Mouse (Mus musculus): Measurements from ENCODE around the gene Dph7. TPM values are rescaled to one million over a fixed set of nuclear protein-coding genes. Genes with fewer than 3 reads are reported as not detected.
"Not testable (repeated sequence)": the region's sequence is repeated elsewhere in the genome, so short reads cannot be mapped to it uniquely, and the experiment has no call there.

Dph7 gene
- polyA plus RNA-seq, 2 experiments, result 9.0 to 9.9 TPM

DNA sequence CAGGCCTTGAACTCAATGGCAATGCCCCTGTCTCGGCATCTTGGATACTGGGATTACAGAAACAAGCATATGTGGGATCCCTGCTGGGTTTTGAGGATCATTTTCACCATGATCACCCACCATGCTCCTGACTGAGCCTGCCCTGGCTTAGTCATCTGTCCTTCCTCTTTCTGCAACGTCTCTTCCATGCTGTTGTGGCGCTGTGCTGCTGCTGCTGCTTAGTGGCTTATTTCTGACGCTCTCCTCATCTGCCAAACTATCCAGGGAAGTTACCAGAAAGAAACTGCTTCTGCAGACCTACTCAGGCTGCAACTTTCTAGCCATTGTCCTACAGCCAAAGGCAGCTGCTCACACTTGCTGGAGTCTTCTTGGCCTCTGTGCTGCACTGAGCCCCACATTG is 8.2 kb downstream of the Dph7 start:
- Histone ChIP-seq H3K4me2 (ENCODE audit: low read depth) (no peak overlapping the region), H3K4me3 (ENCODE audit: insufficient read depth in 1 of 2, low read depth in 2 of 2, low read length in 2 of 2) (no peak overlapping the region), H3K36me3 (replicated peaks; ENCODE audit: control insufficient read depth, insufficient read depth, low read depth) (peaks cover 23% of the 10 kb centered on the region), H3K4me1 (replicated peaks; ENCODE audit: control insufficient read depth in 2 of 2, insufficient read depth in 2 of 2, low read length in 1 of 2) (peaks cover 5 to 6% of the 10 kb centered on the region in 2 experiments; a peak in 2 of 4 replicates), H3K9me3 (ENCODE audit: control insufficient read depth, low read length) (no peaks in the 10 kb centered on the region), H3K27ac (no peak overlapping the region), H3K27me3 (ENCODE audit: control insufficient read depth, insufficient read depth, low read length) (no peaks in the 10 kb centered on the region), H3K9ac (replicated peaks) (no peak overlapping the region)
- TF ChIP-seq EP300 (IDR thresholded peaks at IDR 0.05; ENCODE audit: low read depth), result no peak
- no peak for TF ChIP-seq CTCF (IDR thresholded peaks at IDR 0.05; ENCODE audit: low read depth)
- ATAC-seq (ENCODE audit: insufficient read depth), result no peak
- WGBS (ENCODE audit: insufficient replicate concordance), result 60% methylated on average over 4 of the region's 4 CpGs
- no peak for DNase-seq (ENCODE audit: low read depth in 3 of 3, low spot score in 3 of 3)

GRCm38 (mm10) chr2:24974452-24974851 is 12.3 kb downstream of the Dph7 start:
- Histone ChIP-seq H3K4me1 (replicated peaks; ENCODE audit: control insufficient read depth in 2 of 2, insufficient read depth in 2 of 2, low read length in 1 of 2) (peaks cover 19 to 28% of the 10 kb centered on the region in 2 experiments), H3K4me2 (ENCODE audit: low read depth) (peak overlapping the region; percentile 100), H3K4me3 (ENCODE audit: insufficient read depth in 1 of 2, low read depth in 2 of 2, low read length in 2 of 2) (peak overlapping the region; percentile 75 to 88), H3K27ac (peak overlapping the region; percentile 51), H3K9ac (replicated peaks) (peak overlapping the region; percentile 82)
- H3K9me3 ChIP-seq (ENCODE audit: control insufficient read depth, low read length); H3K36me3 ChIP-seq (replicated peaks; ENCODE audit: control insufficient read depth, insufficient read depth, low read depth); H3K27me3 ChIP-seq (ENCODE audit: control insufficient read depth, insufficient read depth, low read length); DNase-seq (ENCODE audit: low read depth in 3 of 3, low spot score in 3 of 3): not testable (repeated sequence)
- peak; percentile 14 for ATAC-seq (ENCODE audit: insufficient read depth)
- WGBS (ENCODE audit: insufficient replicate concordance), result under 1% methylated on average over 17 of the region's 17 CpGs

- Histone ChIP-seq H3K9me3 (ENCODE audit: control insufficient read depth, low read length) (no peaks in the 10 kb centered on the region), H3K36me3 (replicated peaks; ENCODE audit: control insufficient read depth, insufficient read depth, low read depth) (peaks cover 7% of the 10 kb centered on the region; the same call in 1 of the 2 replicates), H3K9ac (replicated peaks) (peak within 1 kb of the TSS; percentile 82), H3K4me3 (ENCODE audit: insufficient read depth in 1 of 2, low read depth in 2 of 2, low read length in 2 of 2) (peak within 1 kb of the TSS; percentile 75 to 88), H3K27me3 (ENCODE audit: control insufficient read depth, insufficient read depth, low read length) (no peaks in the 10 kb centered on the region), H3K4me1 (replicated peaks; ENCODE audit: control insufficient read depth in 2 of 2, insufficient read depth in 2 of 2, low read length in 1 of 2) (peaks cover 19 to 28% of the 10 kb centered on the region in 2 experiments), H3K27ac (peak within 1 kb of the TSS; percentile 95), H3K4me2 (ENCODE audit: low read depth) (peak within 1 kb of the TSS; percentile 100)
- under 1% methylated on average over 64 of the region's 64 CpGs for WGBS (ENCODE audit: insufficient replicate concordance)
- peak; percentile 94 for ATAC-seq (ENCODE audit: insufficient read depth)
- DNase-seq (ENCODE audit: low read depth in 3 of 3, low spot score in 3 of 3), result peak; percentile 92 to 94 (median 94)
- TF ChIP-seq CTCF (IDR thresholded peaks at IDR 0.05; ENCODE audit: low read depth) (no peak), EP300 (IDR thresholded peaks at IDR 0.05; ENCODE audit: low read depth) (no peak)
Measured at GRCm38 (mm10) chr2:24974906-24975703, 12.9 kb downstream of the Dph7 start, which contains the start of gene Mrpl41. Mrpl41 (minus strand) TSS chr2:24975098.

GRCm38 (mm10) chr2:24975704-24976297 is 13.6 kb downstream of the Dph7 start, which contains the start of gene Pnpla7:
Pnpla7 (plus strand) TSS chr2:24976033.
- Histone ChIP-seq H3K36me3 (replicated peaks; ENCODE audit: control insufficient read depth, insufficient read depth, low read depth) (peaks cover 7% of the 10 kb centered on the region), H3K27ac (peak within 1 kb of the TSS; percentile 95), H3K4me1 (replicated peaks; ENCODE audit: control insufficient read depth in 2 of 2, insufficient read depth in 2 of 2, low read length in 1 of 2) (peaks cover 19 to 28% of the 10 kb centered on the region in 2 experiments), H3K4me3 (ENCODE audit: insufficient read depth in 1 of 2, low read depth in 2 of 2, low read length in 2 of 2) (peak within 1 kb of the TSS; percentile 75 to 88), H3K9me3 (ENCODE audit: control insufficient read depth, low read length) (no peaks in the 10 kb centered on the region), H3K9ac (replicated peaks) (peak within 1 kb of the TSS; percentile 82), H3K4me2 (ENCODE audit: low read depth) (peak within 1 kb of the TSS; percentile 100), H3K27me3 (ENCODE audit: control insufficient read depth, insufficient read depth, low read length) (no peaks in the 10 kb centered on the region)
- DNase-seq (ENCODE audit: low read depth in 3 of 3, low spot score in 3 of 3) (peak; percentile 77 to 78 (median 78)), ATAC-seq (ENCODE audit: insufficient read depth) (peak; percentile 61)
- no peak for TF ChIP-seq EP300 (IDR thresholded peaks at IDR 0.05; ENCODE audit: low read depth)
- TF ChIP-seq CTCF (IDR thresholded peaks at IDR 0.05; ENCODE audit: low read depth), result no peak
- WGBS (ENCODE audit: insufficient replicate concordance), result under 1% methylated on average over 16 of the region's 16 CpGs

- 16% methylated on average over 5 of the region's 5 CpGs for WGBS (ENCODE audit: insufficient replicate concordance)
- peak; percentile 17; the same call in 1 of the 2 replicates for TF ChIP-seq CTCF (IDR thresholded peaks at IDR 0.05; ENCODE audit: low read depth)
- peak; percentile 63 for TF ChIP-seq EP300 (IDR thresholded peaks at IDR 0.05; ENCODE audit: low read depth)
- Histone ChIP-seq H3K9ac (replicated peaks) (peak overlapping the region; percentile 65), H3K4me2 (ENCODE audit: low read depth) (peak overlapping the region; percentile 100), H3K9me3 (ENCODE audit: control insufficient read depth, low read length) (no peaks in the 10 kb centered on the region), H3K36me3 (replicated peaks; ENCODE audit: control insufficient read depth, insufficient read depth, low read depth) (peaks cover 7% of the 10 kb centered on the region), H3K27ac (peak overlapping the region; percentile 95), H3K4me3 (ENCODE audit: insufficient read depth in 1 of 2, low read depth in 2 of 2, low read length in 2 of 2) (peak overlapping the region; percentile 55 to 75), H3K27me3 (ENCODE audit: control insufficient read depth, insufficient read depth, low read length) (no peaks in the 10 kb centered on the region), H3K4me1 (replicated peaks; ENCODE audit: control insufficient read depth in 2 of 2, insufficient read depth in 2 of 2, low read length in 1 of 2) (peaks cover 19 to 28% of the 10 kb centered on the region in 2 experiments)
- peak; percentile 73 to 75 (median 75) for DNase-seq (ENCODE audit: low read depth in 3 of 3, low spot score in 3 of 3)
- peak; percentile 54 for ATAC-seq (ENCODE audit: insufficient read depth)
Measured at GRCm38 (mm10) chr2:24976960-24977359, 14.8 kb downstream of the Dph7 start.
